In the genomic region with DNA sequence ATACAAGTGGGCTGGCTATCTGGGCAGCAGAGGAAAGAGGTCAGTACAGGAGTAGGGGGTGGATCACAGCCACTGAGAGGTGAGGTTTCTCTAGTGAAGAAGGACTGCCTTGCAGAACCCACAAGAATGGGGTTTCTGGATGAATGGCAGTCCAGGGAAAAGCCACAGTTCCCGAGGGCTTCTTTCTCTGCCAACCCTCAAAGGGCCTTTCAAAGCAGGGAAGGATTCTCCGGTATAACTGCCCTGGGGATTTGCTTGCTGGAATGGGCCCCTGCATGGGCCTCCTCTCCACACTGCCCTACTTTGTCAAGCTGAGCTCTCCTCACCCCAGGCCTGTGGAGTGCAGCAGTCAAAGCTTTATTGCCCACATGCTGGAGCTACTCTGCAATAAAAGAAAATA, we compare ENCODE assay signal across 14 mouse cellular contexts. TPM values are rescaled to one million over a fixed set of nuclear protein-coding genes. Genes with fewer than 3 reads are reported as not detected.
DNase-seq lines count a peak whose midpoint lies in the region; ATAC-seq lines count a peak whose summit lies in the region.
"Had no signal": no experiment of that assay in that cellular context is flagged by ENCODE, and none has a peak within 500 bp of the region (broad histone marks: within the 10 kb centered on the region; RNA-seq: fewer than 3 reads in every experiment).

No protein-coding gene starts in this region.

- 0 out of 2 replicates have a peak overlapping the region, but pooled peaks have one; percentile 15 for H3K9ac ChIP-seq in hindbrain, embryonic 11.5 days (ENCODE audit: low read depth, low read length)
- no peak overlapping the region for H3K9ac ChIP-seq in midbrain, embryonic 11.5 days (ENCODE audit: low read length)
- H3K9ac ChIP-seq: liver, embryonic 13.5 days had no signal

- peaks cover 10% of the 10 kb centered on the region for H3K4me1 ChIP-seq in hindbrain, embryonic 11.5 days (replicated peaks; ENCODE audit: control insufficient read depth, insufficient read depth, low read length)
- peaks cover 24% of the 10 kb centered on the region for H3K4me1 ChIP-seq in midbrain, embryonic 11.5 days (ENCODE audit: control insufficient read depth, insufficient read depth, low read length)

- H3K27ac ChIP-seq in hindbrain, embryonic 11.5 days (ENCODE audit: low read depth, low read length): peak overlapping the region; percentile 24; the same call in 1 of the 2 replicates
- H3K27ac ChIP-seq in midbrain, embryonic 11.5 days (ENCODE audit: low read depth, low read length): no peak overlapping the region
- H3K27ac ChIP-seq: kidney, postnatal 0 days; left cerebral cortex, adult 2 months; liver, embryonic 13.5 days; macrophage; stomach, postnatal 0 days had no signal

- ATAC-seq in hindbrain, embryonic 11.5 days (ENCODE audit: low FRiP score): no peak
- ATAC-seq in midbrain, embryonic 11.5 days (ENCODE audit: low FRiP score): no peak

- H3K9me3 ChIP-seq in hindbrain, embryonic 11.5 days (ENCODE audit: control insufficient read depth, low read length): no peaks in the 10 kb centered on the region
- H3K9me3 ChIP-seq in midbrain, embryonic 11.5 days (ENCODE audit: control insufficient read depth, low read length): no peaks in the 10 kb centered on the region
- H3K9me3 ChIP-seq: liver, embryonic 13.5 days had no signal

- no peak overlapping the region for H3K4me3 ChIP-seq in hindbrain, embryonic 11.5 days (ENCODE audit: low read depth, low read length)
- H3K4me3 ChIP-seq in midbrain, embryonic 11.5 days (ENCODE audit: low read depth, low read length): no peak overlapping the region
- H3K4me3 ChIP-seq: left cerebral cortex, adult 2 months; liver, embryonic 13.5 days had no signal

- no peaks in the 10 kb centered on the region for H3K36me3 ChIP-seq in hindbrain, embryonic 11.5 days (ENCODE audit: control insufficient read depth, insufficient read depth, low read length)
- H3K36me3 ChIP-seq in midbrain, embryonic 11.5 days (ENCODE audit: control insufficient read depth, insufficient read depth, low read length): no peaks in the 10 kb centered on the region
- H3K36me3 ChIP-seq: liver, embryonic 13.5 days had no signal

- DNase-seq in retina, postnatal 1 day: peak; percentile 48
- no peak for DNase-seq in retina, embryonic 14.5 days (ENCODE audit: low spot score)
- no peak for DNase-seq in hindbrain, embryonic 11.5 days (ENCODE audit: low spot score)
- DNase-seq in midbrain, embryonic 11.5 days (ENCODE audit: low spot score, missing footprints): peak; percentile 86
- no peak for DNase-seq in spleen, postnatal 36 days (ENCODE audit: low spot score in 2 of 2)
- DNase-seq in thymus, postnatal 36 days: no peak
- no peak for DNase-seq in spleen, postnatal 4 days (ENCODE audit: low spot score in 2 of 2)
- DNase-seq: adrenal gland, postnatal 25 days; liver, embryonic 13.5 days had no signal

- H3K4me2 ChIP-seq in hindbrain, embryonic 11.5 days (replicated peaks; ENCODE audit: low read depth, low read length): no peak overlapping the region
- no peak overlapping the region for H3K4me2 ChIP-seq in midbrain, embryonic 11.5 days
- H3K4me2 ChIP-seq: liver, embryonic 13.5 days had no signal

- 19% methylated on average over 2 of the region's 2 CpGs for WGBS in hindbrain, embryonic 11.5 days
- WGBS in midbrain, embryonic 11.5 days: 5% methylated on average over 2 of the region's 2 CpGs

- no peaks in the 10 kb centered on the region for H3K27me3 ChIP-seq in hindbrain, embryonic 11.5 days (ENCODE audit: control insufficient read depth, insufficient read depth, low read length)
- no peaks in the 10 kb centered on the region for H3K27me3 ChIP-seq in midbrain, embryonic 11.5 days (ENCODE audit: control insufficient read depth, insufficient read depth, low read length)
- H3K27me3 ChIP-seq: CH12.LX; liver, embryonic 13.5 days had no signal

RNA-seq across cellular contexts. Expression of gene Lrrc4, which starts 22.1 kb away (rescaled TPM):
- 4.5 and 4.7 TPM in 2 replicates for polyA plus RNA-seq in hindbrain, embryonic 11.5 days (2014; fragmentation: Nextera tagmentation; extraction: Ambion mirVana)
- 2.2 and 2.7 TPM in 2 replicates for polyA plus RNA-seq in midbrain, embryonic 11.5 days (2014; fragmentation: Nextera tagmentation; extraction: Ambion mirVana)

Comparison
In these comparisons a context has a peak if more than half of its experiments do, and no peak if none do; other contexts are left out.
1. DNase-seq: peak in retina, postnatal 1 day (single experiment) and midbrain, embryonic 11.5 days (single experiment); none in retina, embryonic 14.5 days (single experiment), hindbrain, embryonic 11.5 days (single experiment), spleen, postnatal 36 days (0 of 2), thymus, postnatal 36 days (0 of 2) and spleen, postnatal 4 days (0 of 2).